Mouse (Mus musculus) ovary, adult 10 weeks (tissue): ENCODE results near the gene Olfr354. TPM values are rescaled to one million over a fixed set of nuclear protein-coding genes. Genes with fewer than 3 reads are reported as not detected.

ENCODE experiments used
- polyA plus RNA-seq: library from polyadenylated mRNA; stranded (reverse); fragments of 350-450 nt; fragmentation: Illumina TruSeq; extraction: RNeasy Lipid Tissue Mini Kit (QIAGEN cat#74804); gene quantifications from one replicate; pipeline ENCODE4 v1.2.3, GENCODE M21; 2014

Olfr354 gene
- polyA plus RNA-seq = not detected

DNA sequence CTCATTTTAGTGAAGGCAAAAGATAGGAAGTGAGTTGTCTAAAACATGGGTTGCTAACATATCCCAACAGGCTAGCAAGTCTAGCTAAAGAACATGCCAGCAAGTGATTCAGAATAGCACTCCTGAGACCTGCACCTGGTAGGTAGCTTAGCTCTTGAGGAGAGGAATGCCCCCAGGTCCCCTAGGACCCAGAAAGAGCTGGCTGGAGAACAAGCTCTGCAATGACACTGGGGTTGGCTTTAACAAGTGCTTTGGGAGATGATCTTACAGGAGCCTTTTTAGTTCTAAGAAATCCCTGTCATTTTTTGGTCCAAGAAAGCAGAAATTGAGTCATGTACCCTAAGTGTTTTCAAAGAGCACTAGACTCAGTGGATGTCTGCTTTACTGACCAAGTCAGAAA lies at the start of gene Olfr354:
Gene Olfr354 (plus strand): TSS at position 301 of the 400 bp plus-strand sequence.

GRCm38 (mm10) chr2:36862560-36862959 lies 42.9 kb upstream of the Olfr354 start, which contains the start of gene Olfr351:
Gene Olfr351 (minus strand): TSS chr2:36862660.

DNA sequence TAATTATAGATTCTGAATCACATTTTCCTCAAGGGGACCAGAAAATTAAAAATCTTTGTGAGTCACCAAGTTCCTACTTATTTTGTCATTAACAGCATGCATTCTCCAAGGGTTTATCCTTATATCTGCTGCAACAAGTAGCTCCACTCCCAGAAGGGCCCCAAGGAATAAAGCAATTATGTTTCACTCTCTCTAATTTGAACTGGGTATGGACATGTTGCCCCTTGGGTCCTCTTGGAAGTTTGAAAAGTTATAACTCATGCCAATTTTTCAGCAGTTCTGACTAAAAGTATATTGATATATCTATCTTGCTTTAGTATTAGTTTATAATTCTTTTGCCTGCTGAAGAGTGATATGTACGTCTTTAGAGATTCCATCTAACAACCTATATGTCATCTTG lies 37.3 kb upstream of the Olfr354 start, which contains the start of gene Olfr352:
Gene Olfr352 (plus strand): TSS at position 301 of the 400 bp plus-strand sequence.

GRCm38 (mm10) chr2:36892836-36893235 lies 12.6 kb upstream of the Olfr354 start, which contains the start of gene Olfr353:
Gene Olfr353 (minus strand): TSS chr2:36892936.

DNA sequence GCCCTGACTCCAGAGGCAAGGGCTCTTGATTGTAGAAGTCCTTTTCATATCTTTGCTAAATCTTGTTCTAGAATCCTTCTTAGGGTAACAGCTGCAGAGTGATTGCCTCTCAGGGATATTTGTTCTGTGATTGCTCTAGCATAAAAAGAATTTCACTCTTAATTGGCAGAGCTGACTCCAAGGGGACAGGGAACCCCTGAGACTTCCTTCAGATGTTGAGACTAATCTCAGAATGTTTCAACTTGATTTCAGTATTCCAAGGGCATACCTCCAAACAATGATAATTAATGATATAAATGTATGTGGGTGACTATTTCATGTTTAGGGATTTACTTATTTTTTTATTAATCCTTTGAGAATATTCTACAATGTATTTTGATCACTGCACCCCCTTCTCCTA lies 23.3 kb downstream of the Olfr354 start, which contains the start of gene Olfr355:
Gene Olfr355 (minus strand): TSS at position 101 of the 400 bp plus-strand sequence.

GRCm38 (mm10) chr2:36936821-36937220 lies 31.3 kb downstream of the Olfr354 start, which contains the start of gene Olfr356:
Gene Olfr356 (plus strand): TSS chr2:36937121.

Other genes starting within 250 kb of the Olfr354 start
- not detected for gene Olfr346, start 219.9 kb upstream of the Olfr354 start, polyA plus RNA-seq
- not detected for gene Olfr347, start 173.8 kb upstream of the Olfr354 start, polyA plus RNA-seq
- not detected for gene Olfr348, start 121.4 kb upstream of the Olfr354 start, polyA plus RNA-seq
- gene Olfr50, start 115.1 kb upstream of the Olfr354 start, polyA plus RNA-seq = not detected
- gene Olfr3, start 88.6 kb upstream of the Olfr354 start, polyA plus RNA-seq = not detected
- not detected for gene Olfr350, start 59.4 kb upstream of the Olfr354 start, polyA plus RNA-seq
- gene Olfr351, start 43.0 kb upstream of the Olfr354 start, polyA plus RNA-seq = not detected
- gene Olfr352, start 37.2 kb upstream of the Olfr354 start, polyA plus RNA-seq = not detected
- not detected for gene Olfr353, start 12.7 kb upstream of the Olfr354 start, polyA plus RNA-seq
- not detected for gene Olfr355, start 23.2 kb downstream of the Olfr354 start, polyA plus RNA-seq
- gene Olfr356, start 31.4 kb downstream of the Olfr354 start, polyA plus RNA-seq = not detected
- not detected for gene Olfr357, start 88.1 kb downstream of the Olfr354 start, polyA plus RNA-seq
- gene Olfr358, start 103.7 kb downstream of the Olfr354 start, polyA plus RNA-seq = not detected
- not detected for gene Olfr360, start 160.1 kb downstream of the Olfr354 start, polyA plus RNA-seq
- not detected for gene Olfr361, start 183.6 kb downstream of the Olfr354 start, polyA plus RNA-seq
- gene Olfr362, start 212.2 kb downstream of the Olfr354 start, polyA plus RNA-seq = not detected
- not detected for gene Olfr364-ps1, start 233.6 kb downstream of the Olfr354 start, polyA plus RNA-seq